Mouse (Mus musculus): Measurements from ENCODE around the gene Josd2.

The Josd2 gene

GRCm38 (mm10) chr7:44446070-44446855, 21.5 kb upstream of the Josd2 start:
- no peak for DNase-seq (ENCODE audit: low spot score)

GRCm38 (mm10) chr7:44453256-44453655, 14.5 kb upstream of the Josd2 start:
- DNase-seq (ENCODE audit: low spot score), result no peak

- no peak for DNase-seq (ENCODE audit: low spot score)
Observed at GRCm38 (mm10) chr7:44456302-44456701, 11.5 kb upstream of the Josd2 start.

- no peak for DNase-seq (ENCODE audit: low spot score)
Observed at GRCm38 (mm10) chr7:44460067-44460466, 7.7 kb upstream of the Josd2 start.

- no peak for DNase-seq (ENCODE audit: low spot score)
Observed at GRCm38 (mm10) chr7:44460767-44461502, 6.8 kb upstream of the Josd2 start.

GRCm38 (mm10) chr7:44461503-44462217, 6.1 kb upstream of the Josd2 start:
- no peak for DNase-seq (ENCODE audit: low spot score)

GRCm38 (mm10) chr7:44462218-44463055, 5.3 kb upstream of the Josd2 start:
- no peak for DNase-seq (ENCODE audit: low spot score)

GRCm38 (mm10) chr7:44463056-44463425, 4.7 kb upstream of the Josd2 start:
- DNase-seq (ENCODE audit: low spot score), result no peak

GRCm38 (mm10) chr7:44463556-44464225, 4.1 kb upstream of the Josd2 start:
- DNase-seq (ENCODE audit: low spot score), result no peak

- no peak for DNase-seq (ENCODE audit: low spot score)
Observed at GRCm38 (mm10) chr7:44464511-44464910, 3.3 kb upstream of the Josd2 start.

GRCm38 (mm10) chr7:44465111-44465510, 2.7 kb upstream of the Josd2 start, which contains the start of gene Aspdh:
TSS of gene Aspdh (plus strand) at chr7:44465391.
- no peak for DNase-seq (ENCODE audit: low spot score)

- no peak for DNase-seq (ENCODE audit: low spot score)
Observed at GRCm38 (mm10) chr7:44466006-44466887, 1.5 kb upstream of the Josd2 start.

- no peak for DNase-seq (ENCODE audit: low spot score)
Observed at GRCm38 (mm10) chr7:44466888-44467311, 880 bp upstream of the Josd2 start.

- DNase-seq (ENCODE audit: low spot score), result no peak
Observed at GRCm38 (mm10) chr7:44468644-44469285, 985 bp downstream of the Josd2 start.

- DNase-seq (ENCODE audit: low spot score), result no peak
Observed at GRCm38 (mm10) chr7:44469677-44470675, 2.2 kb downstream of the Josd2 start.

GRCm38 (mm10) chr7:44470696-44471612, 3.2 kb downstream of the Josd2 start:
- no peak for DNase-seq (ENCODE audit: low spot score)

- DNase-seq (ENCODE audit: low spot score), result no peak
Observed at GRCm38 (mm10) chr7:44471880-44472557, 4.2 kb downstream of the Josd2 start.

Data from urinary bladder, postnatal 10 days (tissue).